Comparison of ENCODE assay signal across 9 mouse cellular contexts in the genomic region with DNA sequence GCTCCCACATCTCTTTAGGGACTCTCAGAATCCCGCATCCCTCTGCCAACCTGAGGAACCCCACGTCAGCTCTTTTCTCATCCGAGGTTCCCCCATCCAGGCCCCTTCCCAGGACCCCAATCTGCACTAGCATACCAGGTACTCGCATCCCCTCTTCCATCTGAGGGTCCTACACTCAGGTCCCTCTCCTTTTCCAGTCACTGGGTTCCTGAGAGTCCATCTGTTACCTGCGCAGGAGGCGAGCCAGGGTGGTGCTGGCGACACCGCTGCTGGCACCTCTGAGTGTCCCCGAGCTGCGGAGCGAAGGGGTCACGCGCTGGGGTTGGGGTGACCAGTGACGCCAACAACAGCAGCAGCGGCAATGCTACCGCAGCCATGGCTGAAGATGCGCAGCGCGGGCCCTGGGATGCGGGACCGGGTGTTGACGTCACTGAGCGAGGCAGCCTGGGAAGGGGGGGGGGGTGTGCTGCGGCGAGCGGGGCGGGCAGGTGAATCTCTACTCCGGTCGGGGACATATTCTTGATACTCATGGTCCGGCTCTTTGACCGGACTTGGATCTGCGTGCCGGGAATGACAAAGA. TPM values are rescaled to one million over a fixed set of nuclear protein-coding genes. Genes with fewer than 3 reads are reported as not detected.
DNase-seq lines count a peak whose midpoint lies in the region; ATAC-seq lines count a peak whose summit lies in the region.
"Had no signal": no experiment of that assay in that cellular context is flagged by ENCODE, and none has a peak within 500 bp of the region (broad histone marks: within the 10 kb centered on the region; RNA-seq: fewer than 3 reads in every experiment).

A gene (minus strand): TSS at position 418 of the 580 bp plus-strand sequence.

- H3K4me2 ChIP-seq in intestine, embryonic 15.5 days (replicated peaks), result peak within 1 kb of the TSS; percentile 58

- peak within 1 kb of the TSS; percentile 21 for H3K4me3 ChIP-seq in intestine, embryonic 15.5 days (replicated peaks)
- peak within 1 kb of the TSS; percentile 55 for H3K4me3 ChIP-seq in midbrain, embryonic 10.5 days
- H3K4me3 ChIP-seq: erythroblast, embryonic 14.5 days had no signal

- H3K27me3 ChIP-seq in intestine, embryonic 15.5 days (replicated peaks), result peaks cover 81% of the 10 kb centered on the region
- H3K27me3 ChIP-seq in midbrain, embryonic 10.5 days (ENCODE audit: low read depth, poor library complexity, severe bottlenecking), result peaks cover 100% of the 10 kb centered on the region

- H3K4me1 ChIP-seq in intestine, embryonic 15.5 days (replicated peaks), result peaks cover 29% of the 10 kb centered on the region
- H3K4me1 ChIP-seq in midbrain, embryonic 10.5 days, result peaks cover 62% of the 10 kb centered on the region

- no peaks in the 10 kb centered on the region for H3K36me3 ChIP-seq in intestine, embryonic 15.5 days
- H3K36me3 ChIP-seq in midbrain, embryonic 10.5 days, result no peaks in the 10 kb centered on the region

- DNase-seq in adrenal gland, adult 2 months, result no peak
- DNase-seq in adrenal gland, postnatal 36 days, result no peak
- DNase-seq in retina, postnatal 1 day, result peak; percentile 54
- DNase-seq in retina, embryonic 14.5 days (ENCODE audit: low spot score), result no peak
- peak; percentile 45 for DNase-seq in midbrain, embryonic 10.5 days (ENCODE audit: low spot score)
- no peak for DNase-seq in gastrocnemius, adult 8-10 months (ENCODE audit: low spot score in 2 of 2)

- H3K9ac ChIP-seq in intestine, embryonic 15.5 days, result no peak within 1 kb of the TSS

- no peaks in the 10 kb centered on the region for H3K9me3 ChIP-seq in intestine, embryonic 15.5 days
- no peaks in the 10 kb centered on the region for H3K9me3 ChIP-seq in midbrain, embryonic 10.5 days (replicated peaks)

- ATAC-seq in intestine, embryonic 15.5 days, result no peak
- ATAC-seq in erythroid progenitor cell, adult 5-6 weeks (replicated peaks; ENCODE audit: low FRiP score, poor library complexity, severe bottlenecking), result no peak

- 6% methylated on average over 33 of the region's 33 CpGs for WGBS in intestine, embryonic 15.5 days
- WGBS in midbrain, embryonic 10.5 days, result 3% methylated on average over 33 of the region's 33 CpGs

- H3K27ac ChIP-seq in intestine, embryonic 15.5 days, result no peak within 1 kb of the TSS
- peak within 1 kb of the TSS; percentile 67 for H3K27ac ChIP-seq in midbrain, embryonic 10.5 days (replicated peaks)

RNA-seq across cellular contexts. Expression of the gene that starts here (rescaled TPM):
- total RNA-seq in adrenal gland, adult 2 months (2021), result 10 to 100 TPM; 16.8 to 24.3 TPM
- polyA plus RNA-seq in adrenal gland, adult 2 months (2012; rRNA removed), result 42.9 and 55.8 TPM in 2 replicates
- total RNA-seq in adrenal gland, postnatal 36 days (2021), result 10 to 100 TPM in 1 of 2 experiments, 1 to 10 TPM in 1; 9.5 to 11.3 TPM
- 3.2 and 4.2 TPM in 2 replicates for polyA plus RNA-seq in intestine, embryonic 15.5 days (2015; fragmentation: Nextera tagmentation; extraction: Ambion mirVana)
- 7.9 and 8.3 TPM in 2 replicates for polyA plus RNA-seq in midbrain, embryonic 10.5 days (2016; fragmentation: Nextera tagmentation; extraction: Ambion mirVana)
- 3.2 TPM in 1 of 2 replicates, not detected in the other for total RNA-seq in erythroid progenitor cell, adult 5-6 weeks (2015; ENCODE audit: low replicate concordance)
- not detected in 2 replicates for total RNA-seq in erythroid progenitor cell, adult 5-6 weeks (2017; ENCODE audit: low replicate concordance)
- not detected for total RNA-seq in gastrocnemius, adult 8-10 months (2022)
- polyA plus RNA-seq: erythroblast, embryonic 14.5 days had no signal

Comparison
In these comparisons a context has a peak if more than half of its experiments do, and no peak if none do; other contexts are left out.
1. DNase-seq: peak in retina, postnatal 1 day (single experiment) and midbrain, embryonic 10.5 days (single experiment); none in adrenal gland, adult 2 months (single experiment), adrenal gland, postnatal 36 days (0 of 2), retina, embryonic 14.5 days (single experiment) and gastrocnemius, adult 8-10 months (0 of 2).